Mouse (Mus musculus) heart, adult 8-10 months (tissue): ENCODE data around the gene Rbm31y. TPM values are rescaled to one million over a fixed set of nuclear protein-coding genes. Genes with fewer than 3 reads are reported as not detected.
"Not testable (repeated sequence)": the region's sequence is repeated elsewhere in the genome, so short reads cannot be mapped to it uniquely, and the experiment has no call there.

Experiments used
- DNase-seq: peaks from one replicate; pipeline ENCODE4 v3.0.0; 2022; ENCODE audit warnings: low spot score
- total RNA-seq, 4 experiments: library from RNA; stranded (reverse); gene quantifications; 2 replicates each; pipeline ENCODE4 v1.2.4; 2022

The Rbm31y gene
- not detected for total RNA-seq

DNA sequence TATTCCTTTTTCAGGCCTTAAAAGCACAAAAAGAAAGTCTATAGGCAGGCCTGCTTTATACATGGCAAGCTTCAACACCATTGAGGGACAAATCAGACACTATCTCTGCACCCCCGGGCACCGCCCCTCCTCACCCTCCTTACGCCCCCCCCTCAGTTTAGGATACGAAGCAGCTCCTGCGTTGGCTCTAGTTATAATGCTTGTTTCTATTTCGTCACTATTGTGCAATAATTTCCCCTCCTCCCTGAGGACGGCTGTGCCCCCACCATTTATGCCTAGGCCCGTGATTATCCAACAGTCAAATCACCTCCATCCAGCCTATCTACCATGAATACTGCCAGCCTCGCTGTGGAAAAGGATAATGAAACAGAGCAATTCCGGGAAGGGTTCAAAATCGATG lies at the start of gene Rbm31y:
TSS of gene Rbm31y (plus strand) at position 301 of the 400 bp plus-strand sequence.
- not testable (repeated sequence) for DNase-seq
